Mouse (Mus musculus) cerebellum, adult 18-20 months (tissue): ENCODE measurements around the gene Cgnl1.

Source experiments
- DNase-seq, 2 experiments: peaks; one replicate each; pipeline ENCODE4 v3.0.0; 2021

Cgnl1 gene

DNA sequence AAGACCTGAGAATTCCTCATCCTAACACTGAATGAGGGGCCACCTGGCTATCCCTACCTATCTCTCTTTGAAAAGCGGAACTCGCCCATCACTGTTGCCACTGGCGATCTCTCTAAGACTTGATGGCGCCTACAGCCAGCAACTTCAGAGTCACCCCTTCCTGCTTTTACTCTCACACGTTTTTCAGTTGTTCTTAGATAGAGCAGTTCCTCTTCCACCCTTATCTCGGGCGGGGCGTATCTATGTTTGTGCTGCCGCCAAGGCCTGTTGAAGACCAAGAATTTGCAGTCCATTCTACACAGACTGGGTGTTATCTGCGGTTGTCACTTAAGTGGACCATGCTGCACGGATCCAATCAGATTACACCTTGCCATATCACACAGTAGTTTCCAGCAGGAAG lies 62.2 kb downstream of the Cgnl1 start:
- no peak for DNase-seq

DNA sequence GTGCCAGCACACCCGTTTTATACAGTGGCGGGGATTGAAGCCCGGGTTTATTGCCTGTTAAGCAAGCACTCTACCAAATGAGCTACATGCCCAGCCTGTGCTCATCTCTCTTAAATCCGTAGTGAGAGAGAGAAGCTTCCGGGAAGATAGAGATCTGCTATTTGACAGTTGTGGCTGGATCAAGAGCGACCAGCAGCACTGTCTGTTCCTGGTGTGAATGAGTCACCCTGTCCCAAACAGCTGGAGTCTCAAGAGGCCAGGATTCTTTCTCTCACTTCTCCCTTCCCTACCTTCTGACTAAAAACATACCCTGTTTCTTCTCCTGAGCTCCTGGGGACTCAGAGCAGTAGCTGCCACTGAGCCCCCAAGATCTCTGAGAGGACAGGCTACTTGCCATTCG lies 63.4 kb downstream of the Cgnl1 start:
- no peak for DNase-seq

DNA sequence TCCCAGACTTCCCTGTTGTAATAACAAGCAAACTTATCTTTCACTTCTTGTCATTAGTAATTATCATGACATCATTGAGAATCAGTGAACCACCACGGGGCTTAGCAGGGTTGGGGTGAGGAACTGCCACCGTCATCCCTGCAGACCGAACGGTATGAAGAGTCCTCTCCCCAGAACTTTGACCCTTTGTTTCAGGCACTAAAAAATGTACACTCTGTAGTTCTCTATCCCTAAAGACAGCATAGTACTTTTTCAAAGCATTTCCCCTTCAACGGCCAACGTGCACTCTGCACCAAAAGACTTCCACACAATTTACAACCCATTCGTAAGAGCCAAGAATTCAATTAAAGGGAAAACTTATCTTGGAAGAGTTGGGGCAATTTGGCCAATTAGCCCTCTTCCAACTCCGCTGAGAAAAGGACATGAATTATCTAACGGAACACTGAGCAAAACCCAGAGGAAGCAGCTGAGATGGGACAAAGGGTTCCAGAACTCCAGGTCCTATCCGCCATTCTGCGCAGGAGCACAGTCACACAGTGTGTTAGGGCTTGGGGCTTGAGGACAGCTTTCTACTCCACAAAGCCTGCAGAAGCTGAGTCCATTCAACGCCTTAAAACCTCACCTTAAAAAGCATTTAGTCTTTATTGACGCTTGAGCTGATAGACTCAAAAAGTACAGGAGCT lies 66.9 kb downstream of the Cgnl1 start:
- no peak for DNase-seq

DNA sequence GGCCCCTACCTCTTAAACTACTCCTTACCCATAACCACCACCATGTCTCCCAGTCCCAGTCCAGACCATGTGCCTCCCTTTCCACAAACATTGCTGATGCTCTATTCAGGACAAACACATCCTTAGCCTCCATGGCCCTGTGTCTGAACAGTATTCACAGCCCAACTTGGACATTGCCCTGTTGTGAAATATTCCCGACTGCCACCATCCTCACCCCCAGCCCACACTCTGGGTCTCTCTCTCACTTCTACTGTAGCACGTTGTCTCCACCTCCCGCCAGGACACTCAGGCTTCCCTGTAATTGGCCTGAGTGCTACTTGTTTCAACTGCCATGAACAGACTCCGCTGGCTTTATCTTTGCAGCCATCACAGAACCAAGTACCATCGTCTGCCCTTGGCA lies 72.3 kb downstream of the Cgnl1 start:
- DNase-seq = no peak

DNA sequence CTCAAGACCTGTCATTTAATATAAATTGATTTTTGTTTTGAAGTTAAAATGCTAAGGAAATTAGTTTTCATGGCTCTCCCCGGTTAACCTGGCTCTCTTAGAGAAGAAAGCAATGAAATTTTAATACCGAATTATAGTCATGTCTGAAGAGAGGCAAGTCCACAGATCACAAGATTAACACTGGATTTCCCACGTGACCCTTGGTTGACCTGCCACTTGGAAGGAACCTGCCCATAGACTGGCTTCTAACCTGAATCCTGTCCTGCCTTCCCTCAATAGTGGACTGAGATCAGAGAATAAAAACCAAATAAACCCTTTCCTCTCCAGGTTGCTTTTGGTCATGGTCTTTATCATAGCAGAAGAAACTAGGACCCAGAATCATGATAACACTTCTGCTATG lies 73.3 kb downstream of the Cgnl1 start:
- no peak for DNase-seq

DNA sequence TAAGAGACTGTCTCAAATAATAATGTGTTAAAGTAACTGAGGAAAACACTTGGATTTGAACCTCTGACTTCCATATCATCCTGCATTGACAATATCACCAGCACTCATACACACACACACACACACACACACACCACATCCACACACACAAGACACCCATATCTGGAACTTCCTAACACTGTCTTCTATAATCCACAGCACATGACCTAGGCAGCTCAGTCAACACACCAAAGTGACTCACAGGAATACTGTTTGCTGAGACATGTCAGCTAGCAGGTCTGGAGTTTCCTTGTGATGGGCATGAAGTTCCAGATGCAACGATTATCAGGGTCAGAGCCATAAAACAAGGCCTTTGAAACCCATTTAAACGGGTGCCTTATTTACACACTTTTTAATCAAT lies 74.2 kb downstream of the Cgnl1 start:
- DNase-seq = no peak

DNA sequence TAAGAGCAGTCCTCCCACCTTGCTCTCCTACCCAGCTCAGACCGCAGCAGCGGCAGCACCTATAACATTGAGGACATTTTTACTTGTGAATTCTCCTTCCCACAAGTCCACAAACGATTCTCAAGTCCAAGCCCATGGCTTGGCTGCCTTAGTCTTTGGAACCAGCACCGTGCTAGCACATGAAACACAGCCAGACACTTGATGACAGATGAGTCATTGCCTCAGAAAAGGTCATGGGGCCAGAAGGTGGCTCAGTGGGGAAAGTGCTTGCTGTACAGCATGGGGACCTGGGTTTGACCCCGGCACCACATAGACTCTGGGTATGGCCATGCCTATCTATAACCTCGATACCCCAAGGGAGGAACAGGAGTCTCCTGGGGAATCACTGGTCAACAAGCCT lies 74.6 kb downstream of the Cgnl1 start:
- peak; percentile 64 to 71 for DNase-seq

DNA sequence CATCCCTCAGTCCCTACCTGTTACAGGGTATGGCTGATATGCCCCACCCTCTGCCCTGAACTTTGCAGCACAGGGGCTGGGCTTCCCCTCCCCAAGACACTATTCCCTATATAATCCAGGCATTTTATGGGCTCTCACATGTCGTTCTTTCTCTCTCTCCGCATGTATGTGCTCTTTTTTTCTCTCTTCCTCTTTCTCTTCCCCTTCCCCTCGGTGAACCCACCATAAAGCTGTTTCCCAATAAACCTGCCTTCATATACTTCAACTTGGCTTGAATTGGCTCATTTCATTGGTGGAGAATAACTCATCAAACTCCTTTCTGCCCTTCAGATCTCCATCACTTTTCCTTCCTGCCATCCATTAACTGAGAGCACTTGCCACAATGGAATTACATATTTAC lies 76.3 kb downstream of the Cgnl1 start:
- no peak for DNase-seq

DNA sequence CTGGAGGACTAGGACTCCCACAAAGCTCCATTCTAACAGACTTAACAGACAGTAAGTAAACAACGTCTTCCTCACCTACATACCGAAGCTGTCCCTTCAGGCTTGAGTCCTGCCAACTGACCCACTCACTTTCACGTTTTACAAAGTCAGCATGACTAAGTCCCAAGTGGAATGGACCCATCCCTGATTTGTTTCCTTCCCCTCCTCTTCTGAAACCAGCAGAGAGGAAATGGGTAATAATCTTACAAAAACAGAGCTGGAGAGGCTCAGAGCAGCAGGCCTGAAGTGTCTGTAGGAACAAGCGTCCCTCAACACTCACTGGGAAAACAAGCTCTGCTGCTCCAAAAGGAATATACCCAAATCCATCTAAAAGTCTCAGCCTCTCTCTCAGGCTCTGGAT lies 77.2 kb downstream of the Cgnl1 start:
- no peak for DNase-seq

DNA sequence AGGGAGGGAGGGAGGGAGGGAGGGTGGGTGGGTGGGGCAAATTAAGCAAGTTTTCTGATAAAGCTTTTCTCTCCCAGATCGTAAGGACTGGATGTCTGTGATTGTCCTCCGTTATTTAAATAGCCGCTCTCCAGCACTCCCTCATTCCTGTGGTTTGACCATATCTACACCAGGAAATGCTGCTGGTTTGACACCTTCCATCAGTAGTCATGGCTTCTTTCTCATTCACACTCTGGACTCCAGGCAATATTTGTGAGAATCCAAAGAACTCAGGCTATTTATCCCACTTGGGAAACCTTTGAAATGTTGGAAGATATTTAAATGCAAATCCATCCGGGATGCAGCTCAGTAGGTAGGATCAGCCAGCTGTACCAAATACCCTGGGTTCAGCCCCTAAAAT lies 77.6 kb downstream of the Cgnl1 start:
- DNase-seq = no peak

DNA sequence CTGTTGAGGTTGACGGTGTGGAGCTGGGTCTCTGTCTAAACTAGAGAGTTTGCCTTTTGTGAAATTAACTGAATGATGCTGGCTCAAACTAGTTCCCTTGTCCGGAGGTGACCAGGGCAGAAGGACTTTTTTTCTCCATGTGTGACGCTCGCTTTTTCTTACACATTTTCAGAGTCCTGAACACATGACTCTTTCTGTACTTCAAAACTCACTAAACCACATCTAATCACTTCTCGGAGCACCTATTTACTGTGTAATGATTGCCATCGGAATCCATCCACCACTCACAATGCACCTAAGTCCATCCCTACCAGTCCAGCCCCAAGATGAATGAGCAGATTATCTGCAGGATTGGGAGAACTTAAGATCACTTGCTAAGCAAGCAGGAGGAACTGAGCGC lies 79.2 kb downstream of the Cgnl1 start:
- no peak for DNase-seq

DNA sequence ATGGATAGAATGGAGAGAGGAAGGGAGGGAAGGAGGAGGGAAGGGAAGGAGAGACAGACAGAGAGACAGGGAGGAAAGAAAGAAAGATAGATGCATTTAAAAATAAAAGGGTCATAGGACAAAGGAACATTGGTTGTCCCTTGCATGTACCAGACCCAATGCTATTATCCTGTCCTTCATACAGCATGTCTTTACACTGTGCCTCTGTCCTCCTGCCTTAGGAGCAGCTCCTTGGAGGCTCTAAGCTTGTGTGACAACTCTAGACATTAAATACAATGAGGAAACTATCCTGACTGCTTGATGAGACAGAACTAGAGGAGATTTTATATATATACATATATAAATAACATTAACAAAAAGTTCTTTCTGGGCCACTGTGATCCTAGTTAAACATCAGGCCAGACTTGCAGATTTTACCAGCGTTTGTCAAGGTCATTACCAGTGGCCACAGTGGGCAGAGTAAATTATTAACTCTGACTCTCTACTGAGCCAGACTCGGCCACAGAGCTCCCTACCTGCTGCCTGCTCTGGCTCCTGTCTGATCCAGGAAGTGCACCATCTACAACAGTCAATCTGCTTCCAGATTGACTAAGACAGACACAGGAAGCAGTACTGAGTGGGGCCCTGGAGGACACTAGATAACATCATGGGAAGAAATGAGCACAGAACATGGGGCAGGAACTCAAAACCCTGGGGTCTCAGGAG lies 81.9 kb downstream of the Cgnl1 start:
- DNase-seq = no peak

DNA sequence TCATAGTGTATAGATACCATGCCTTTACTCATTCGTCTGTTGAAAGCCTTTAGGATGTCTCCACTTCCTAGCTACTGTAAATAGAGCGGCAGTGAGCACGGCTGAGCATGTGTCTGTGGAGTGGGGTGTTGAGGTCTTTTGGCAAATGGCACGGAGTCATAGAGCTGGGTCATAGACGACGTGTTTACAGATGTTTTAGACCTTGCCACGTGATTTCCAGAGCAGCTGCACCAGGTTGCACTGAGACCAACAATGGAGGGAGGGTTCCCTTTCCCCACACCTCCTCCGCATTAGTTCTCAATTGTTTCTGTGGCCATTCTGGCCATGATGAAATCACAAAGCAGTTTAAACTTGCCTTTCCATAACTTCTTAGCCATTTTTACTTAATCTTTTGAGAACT lies 84.9 kb downstream of the Cgnl1 start:
- no peak for DNase-seq

DNA sequence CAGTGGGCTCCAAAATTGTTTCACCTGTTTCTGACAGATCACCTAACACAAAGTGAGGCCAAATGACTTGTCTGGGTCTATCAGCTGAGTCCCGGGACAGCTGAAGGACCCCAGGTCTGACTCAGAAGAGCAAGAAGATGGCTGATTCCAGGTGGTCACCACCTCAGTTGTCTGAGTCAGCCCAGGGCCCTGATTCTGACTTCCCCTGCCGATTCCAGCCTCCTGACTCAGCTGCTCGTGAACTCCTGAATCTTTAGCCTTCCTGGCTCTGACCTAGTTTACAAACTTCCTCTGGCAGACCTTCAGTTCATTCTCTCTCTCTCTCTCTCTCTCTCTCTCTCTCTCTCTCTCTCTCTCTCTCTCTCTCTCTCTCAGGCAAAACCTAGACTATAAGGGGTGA lies 86.6 kb downstream of the Cgnl1 start:
- DNase-seq = no peak

DNA sequence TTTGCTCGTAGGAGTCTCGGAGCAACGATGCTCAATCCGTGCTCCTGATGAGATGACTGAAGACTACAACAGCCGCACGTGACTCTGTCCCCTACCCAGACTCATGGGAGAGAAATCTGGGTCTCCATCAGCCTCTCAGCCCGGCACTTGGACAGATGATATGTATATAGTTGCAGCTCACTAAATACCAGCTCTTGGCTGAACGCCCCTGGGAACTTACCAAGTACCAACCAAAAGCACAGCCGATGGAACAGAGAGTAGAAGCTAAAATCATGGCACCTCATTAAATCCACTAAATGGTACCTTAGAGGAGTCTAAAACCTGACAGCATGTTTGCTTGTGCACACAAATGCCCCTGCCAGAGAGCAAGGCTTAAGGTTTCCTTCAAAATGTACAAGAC lies 91.0 kb downstream of the Cgnl1 start:
- no peak for DNase-seq

DNA sequence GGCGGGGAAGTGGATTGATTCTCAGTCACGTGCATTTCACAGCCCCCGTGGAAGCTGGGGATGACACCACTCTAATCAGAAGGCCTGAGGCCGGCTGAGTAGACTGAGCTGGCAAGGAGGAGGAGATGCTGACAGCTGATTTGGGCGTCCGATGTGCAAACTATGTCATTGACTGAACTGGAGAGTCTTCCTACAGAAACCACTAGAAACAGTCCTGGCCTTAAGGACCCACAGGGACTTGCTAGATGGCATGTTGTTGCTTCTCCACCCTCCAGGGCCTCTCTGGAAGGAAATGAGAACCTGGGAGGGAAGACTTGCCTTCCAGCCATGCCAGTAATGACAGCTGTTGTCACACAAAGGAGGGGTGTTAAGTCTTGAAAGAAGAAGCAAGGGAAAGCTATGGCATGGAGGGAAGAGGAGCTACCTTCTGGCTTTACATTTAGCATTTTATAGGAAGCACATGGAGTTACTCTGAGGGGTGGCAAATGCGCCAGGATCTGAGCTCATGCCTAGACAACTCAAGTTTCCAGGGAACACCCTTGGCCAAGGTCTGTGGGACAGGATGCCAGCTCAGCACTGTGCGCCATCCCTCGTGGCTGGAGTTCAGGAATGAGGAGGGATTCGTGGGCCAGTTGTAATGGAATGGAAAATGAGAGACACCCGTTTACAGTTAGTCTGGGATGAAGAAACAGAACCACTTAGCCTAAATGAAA lies 92.1 kb downstream of the Cgnl1 start:
- peak; percentile 48 to 57 for DNase-seq

DNA sequence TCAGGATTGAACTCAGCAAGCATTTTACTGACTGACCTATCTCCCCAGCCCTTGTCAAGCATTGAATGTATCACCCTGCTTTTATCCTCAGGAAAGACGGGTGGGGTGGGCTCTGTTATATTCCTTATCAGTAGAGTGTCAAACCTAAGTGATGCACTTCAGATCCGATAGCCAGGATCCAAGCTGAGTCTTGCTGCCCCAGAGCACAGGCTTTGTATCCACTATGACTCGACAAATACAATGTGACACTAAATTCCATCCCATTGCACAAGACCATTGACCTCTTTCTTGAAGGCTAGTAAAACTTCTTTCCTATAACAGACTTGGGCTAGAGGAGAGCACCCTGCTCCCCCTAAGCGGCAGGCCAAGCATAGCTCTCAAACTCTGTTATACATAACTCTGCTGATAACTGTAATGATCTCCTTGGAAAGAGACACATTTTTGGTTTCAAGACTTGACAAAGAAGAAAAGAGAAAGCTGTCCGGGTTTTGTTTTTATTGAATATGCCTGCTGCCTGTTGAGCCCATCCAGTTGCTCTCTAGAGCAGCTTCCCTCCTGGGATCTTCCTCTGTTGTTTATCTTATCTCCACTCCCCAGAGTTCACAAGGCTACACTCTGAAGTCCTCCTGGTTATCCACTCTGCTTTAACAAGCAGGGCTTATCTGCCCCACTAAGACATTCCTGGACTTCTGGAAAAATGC lies 94.3 kb downstream of the Cgnl1 start:
- DNase-seq = no peak

DNA sequence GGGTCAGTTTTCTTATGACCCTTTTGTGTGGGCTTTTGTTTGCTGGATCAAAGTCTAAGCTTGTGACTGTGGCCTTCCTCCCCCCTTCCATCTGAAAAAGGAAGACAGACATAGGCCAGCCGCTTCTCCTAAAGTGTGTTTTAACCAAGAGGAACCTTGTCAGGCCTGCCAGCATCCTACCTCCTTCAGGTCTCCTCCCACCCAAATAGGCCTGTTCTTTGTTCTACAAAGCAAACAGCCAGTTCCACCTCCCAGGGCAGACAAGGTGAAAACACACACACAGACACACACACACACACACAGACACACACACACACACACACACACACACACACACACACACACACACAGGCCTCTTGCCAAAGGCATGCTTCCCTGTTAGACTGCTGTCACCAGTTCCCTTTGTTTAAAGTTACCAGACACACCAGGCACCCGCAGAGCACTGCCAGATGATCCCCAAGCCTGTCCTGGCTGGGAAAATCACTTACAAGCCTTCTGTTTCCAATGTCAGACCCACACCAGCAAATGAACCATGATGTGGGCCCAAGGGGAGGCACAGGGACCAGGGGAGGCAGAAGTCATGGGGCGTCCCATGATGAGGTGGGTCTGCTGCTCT lies 95.5 kb downstream of the Cgnl1 start:
- no peak for DNase-seq

DNA sequence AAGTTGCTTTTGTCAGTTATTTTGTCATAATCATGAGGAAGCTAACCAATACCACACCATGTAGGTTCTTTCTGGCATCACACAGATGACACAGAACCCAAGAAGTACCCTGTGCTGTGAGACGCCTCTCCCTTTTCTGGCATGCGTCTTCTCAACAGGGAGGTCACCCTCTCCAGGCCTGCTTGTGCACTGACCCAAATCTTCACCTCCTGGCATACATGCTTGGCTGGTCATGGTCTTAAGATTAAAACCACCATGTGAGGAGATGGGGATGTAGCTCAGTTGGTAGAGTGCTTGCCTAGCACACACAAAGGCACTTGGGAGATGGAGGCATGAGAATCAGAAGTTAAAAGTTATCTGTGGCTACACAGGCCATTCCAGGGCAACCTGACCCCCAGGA lies 96.2 kb downstream of the Cgnl1 start:
- no peak for DNase-seq

DNA sequence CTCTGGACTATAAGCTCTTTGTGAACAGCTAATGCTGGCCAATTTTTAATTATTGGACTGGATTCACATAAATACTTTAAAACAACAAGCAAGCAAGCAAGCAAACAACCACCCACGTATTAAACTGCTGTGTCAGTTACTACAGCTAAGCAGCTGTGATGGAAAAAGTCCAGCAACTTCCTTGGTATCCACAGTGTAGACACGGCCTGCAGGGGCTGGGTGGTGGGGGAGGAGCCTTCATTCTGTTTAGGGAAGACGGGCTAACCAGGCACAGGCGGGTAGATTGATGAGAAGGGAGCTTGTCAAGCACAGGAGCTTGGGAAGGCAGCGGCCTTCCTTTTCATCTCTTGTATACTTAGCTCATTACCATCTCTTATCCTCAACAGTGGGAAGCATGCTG lies 96.9 kb downstream of the Cgnl1 start:
- no peak for DNase-seq

DNA sequence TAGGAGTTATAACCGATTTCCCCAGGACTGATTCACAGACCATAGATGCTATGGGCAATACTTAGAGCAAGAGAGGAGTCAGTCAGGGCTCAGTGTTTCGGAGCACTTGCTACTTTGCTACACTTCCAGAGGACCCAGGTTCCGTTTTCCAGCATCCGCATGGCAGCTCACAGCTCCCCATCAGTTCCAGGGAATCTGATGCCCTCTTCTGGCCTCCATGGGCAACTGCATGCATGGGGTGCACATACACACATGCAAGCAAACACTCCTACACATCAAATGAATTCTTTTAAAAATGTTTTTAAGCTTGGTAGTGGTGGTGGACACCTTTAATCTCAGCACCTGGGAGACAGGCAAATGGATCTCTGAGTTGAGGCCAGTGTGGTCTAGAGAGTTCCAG lies 98.9 kb downstream of the Cgnl1 start:
- no peak for DNase-seq

DNA sequence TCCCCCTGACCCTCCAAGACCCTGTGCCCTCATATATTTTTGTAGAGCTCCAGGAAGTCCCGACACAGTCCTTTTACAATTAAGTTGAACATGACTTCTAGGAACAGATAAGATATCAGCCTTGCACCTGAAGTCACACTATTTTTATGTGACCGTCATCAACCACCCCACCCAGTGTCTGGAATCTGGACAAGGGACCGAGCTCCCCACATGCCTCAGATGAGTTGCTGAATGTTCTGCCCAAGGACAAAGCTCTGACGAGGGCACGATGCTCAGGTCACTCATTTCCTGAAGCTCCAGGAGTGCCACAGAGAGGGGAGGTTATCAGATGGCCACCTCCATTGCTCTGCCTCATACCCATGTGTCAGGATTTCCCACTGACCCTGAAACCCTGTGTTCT lies 100.7 kb downstream of the Cgnl1 start:
- DNase-seq = no peak

DNA sequence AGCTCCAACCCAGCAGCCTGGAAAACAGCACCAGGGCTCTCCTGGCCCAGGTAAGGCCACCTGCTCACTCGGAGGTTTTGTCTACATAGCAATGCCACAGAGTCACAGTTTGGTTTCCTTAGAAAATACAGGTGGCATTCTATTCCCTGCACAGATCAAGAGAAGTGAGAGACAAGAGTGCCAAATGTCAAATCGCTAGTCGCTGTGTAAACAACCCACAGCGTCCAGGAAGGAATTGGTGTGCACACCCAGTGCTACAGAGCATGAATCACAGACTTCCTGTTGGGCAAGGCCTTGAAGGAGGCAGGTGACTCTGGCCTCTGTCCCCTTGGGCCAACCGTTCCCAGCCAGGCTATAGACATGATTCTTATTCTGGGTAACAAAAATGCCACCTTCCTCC lies 103.8 kb downstream of the Cgnl1 start:
- peak in 1 of 2 experiments; percentile 15 for DNase-seq
